Mouse (Mus musculus) kidney, adult 2 months (tissue): ENCODE measurements around the gene Cacna1c.

Experiments
- CTCF ChIP-seq: fragments of 200-500 bp; conservative IDR thresholded peaks from 2 replicates; pipeline ENCODE4 v1.5.1; 2011; ENCODE audit warnings: low read depth, mild to moderate bottlenecking, control low read depth, low read length, moderate library complexity, mixed read lengths; ENCODE audit not compliant: insufficient read depth, insufficient read length
- POLR2A ChIP-seq: fragments of 200-500 bp; IDR thresholded peaks from one replicate; pipeline ENCODE4 v1.6.1; 2011; ENCODE audit warnings: low read depth, low read length, control low read depth

GRCm38 (mm10) chr6:118772581-118772980 is 423.6 kb downstream of the Cacna1c start:
- TF ChIP-seq POLR2A (no peak), CTCF (no peak)
